Mouse (Mus musculus) brain, embryonic 14.5 days (tissue): ENCODE data around the gene Arhgap30. TPM values are rescaled to one million over a fixed set of nuclear protein-coding genes. Genes with fewer than 3 reads are reported as not detected.

Experiments used
- DNase-seq: peaks from one replicate; pipeline ENCODE4 v3.0.0-alpha.2; 2011; ENCODE audit warnings: low read depth
- CTCF ChIP-seq: fragments of 200-500 bp; IDR thresholded peaks from 2 replicates; pipeline ENCODE4 v1.5.1; 2012; ENCODE audit warnings: inconsistent platforms, mild to moderate bottlenecking, moderate library complexity, borderline replicate concordance; ENCODE audit not compliant: insufficient read depth, insufficient read length; ENCODE audit errors: extremely low read depth
- POLR2A ChIP-seq: fragments of 200-500 bp; IDR thresholded peaks from 2 replicates; pipeline ENCODE4 v1.6.1; 2012; ENCODE audit warnings: mild to moderate bottlenecking, inconsistent platforms, borderline replicate concordance; ENCODE audit not compliant: poor library complexity, insufficient read depth, insufficient read length, severe bottlenecking; ENCODE audit errors: extremely low read depth
- polyA plus RNA-seq: library from polyadenylated mRNA; depleted of rRNA; stranded (reverse); fragments of >200 nt; gene quantifications from 2 replicates; pipeline ENCODE4 v1.2.3, GENCODE M21; 2012

Gene Arhgap30
- polyA plus RNA-seq, 1 experiment = 0.52 TPM

- peak; percentile 91 for DNase-seq
- TF ChIP-seq POLR2A (no peak), CTCF (peak; percentile 78)
Measured at GRCm38 (mm10) chr1:171379935-171380599, 8.7 kb upstream of the Arhgap30 start.

GRCm38 (mm10) chr1:171382096-171382620 is 6.6 kb upstream of the Arhgap30 start:
- TF ChIP-seq POLR2A (no peak), CTCF (no peak)
- no peak for DNase-seq

- no peak for DNase-seq
- no peak for TF ChIP-seq POLR2A
- no peak for TF ChIP-seq CTCF
Measured at GRCm38 (mm10) chr1:171384361-171384760, 4.4 kb upstream of the Arhgap30 start.

GRCm38 (mm10) chr1:171385171-171385570 is 3.6 kb upstream of the Arhgap30 start:
- no peak for TF ChIP-seq CTCF
- TF ChIP-seq POLR2A = no peak
- no peak for DNase-seq

GRCm38 (mm10) chr1:171387099-171387498 is 1.7 kb upstream of the Arhgap30 start:
- peak; percentile 49 for DNase-seq

GRCm38 (mm10) chr1:171390101-171390500 is 1.3 kb downstream of the Arhgap30 start:
- DNase-seq = no peak
- TF ChIP-seq CTCF (no peak), POLR2A (no peak)

More at GRCm38 (mm10) chr1:171387099-171387498, 1.7 kb upstream of the Arhgap30 start:
- TF ChIP-seq POLR2A (no peak), CTCF (peak; percentile 59; the same call in 1 of the 2 replicates)

GRCm38 (mm10) chr1:171401821-171402220 is 13.1 kb downstream of the Arhgap30 start:
- DNase-seq = no peak
- TF ChIP-seq CTCF (no peak), POLR2A (no peak)

GRCm38 (mm10) chr1:171402991-171403390 is 14.2 kb downstream of the Arhgap30 start:
- DNase-seq = no peak
- TF ChIP-seq CTCF = no peak
- TF ChIP-seq POLR2A = no peak

- DNase-seq = no peak
- TF ChIP-seq CTCF (no peak), POLR2A (no peak)
Measured at GRCm38 (mm10) chr1:171407263-171407662, 18.5 kb downstream of the Arhgap30 start.

GRCm38 (mm10) chr1:171410231-171410630 is 21.5 kb downstream of the Arhgap30 start:
- no peak for DNase-seq
- TF ChIP-seq CTCF (no peak), POLR2A (no peak)

- TF ChIP-seq POLR2A (peak; percentile 49; the same call in 1 of the 2 replicates), CTCF (no peak)
- peak; percentile 99 for DNase-seq
Measured at GRCm38 (mm10) chr1:171410947-171411484, 22.3 kb downstream of the Arhgap30 start, which contains the start of gene Usf1. TSS of gene Usf1 (plus strand) at chr1:171411313.

- no peak for DNase-seq
Measured at GRCm38 (mm10) chr1:171411492-171411941, 22.8 kb downstream of the Arhgap30 start.

GRCm38 (mm10) chr1:171412001-171412441 is 23.3 kb downstream of the Arhgap30 start:
- peak; percentile 88 for DNase-seq
- TF ChIP-seq POLR2A (peak; percentile 33; the same call in 1 of the 2 replicates), CTCF (peak; percentile 46; the same call in 1 of the 2 replicates)

More at GRCm38 (mm10) chr1:171411492-171411941, 22.8 kb downstream of the Arhgap30 start:
- TF ChIP-seq CTCF = no peak
